Mouse (Mus musculus) G1E (cell line): ENCODE results near the gene Sox2. TPM values are rescaled to one million over a fixed set of nuclear protein-coding genes. Genes with fewer than 3 reads are reported as not detected.

ENCODE experiments used
- ATAC-seq: 2 replicates; pipeline ENCODE4 v1.8.0; 2016; ENCODE audit warnings: mild to moderate bottlenecking; ENCODE audit not compliant: insufficient number of reproducible peaks, poor library complexity, low FRiP score, severe bottlenecking; ENCODE audit errors: extremely low read depth
- DNase-seq: peaks from one replicate; pipeline ENCODE4 v3.0.0; 2012; ENCODE audit warnings: low spot score
- H3K27me3 ChIP-seq: 2 replicates; pipeline ENCODE4 v1.6.1; 2012; ENCODE audit warnings: mild to moderate bottlenecking, low read length, inconsistent platforms; ENCODE audit not compliant: insufficient read depth
- H3K36me3 ChIP-seq: replicated peaks from 2 replicates; pipeline ENCODE3; 2012; ENCODE audit warnings: mild to moderate bottlenecking, inconsistent platforms
- H3K4me1 ChIP-seq: 2 replicates; pipeline ENCODE4 v1.6.1; 2012; ENCODE audit warnings: low read depth, low read length, inconsistent platforms, mixed read lengths; ENCODE audit not compliant: insufficient read depth
- H3K4me3 ChIP-seq: 2 replicates; pipeline ENCODE4 v1.5.1; 2012; ENCODE audit warnings: low read depth, mild to moderate bottlenecking, inconsistent platforms, low read length, moderate library complexity, mixed read lengths
- H3K9me3 ChIP-seq: replicated peaks from 2 replicates; pipeline ENCODE4 v1.6.1; 2012; ENCODE audit warnings: inconsistent platforms
- CTCF ChIP-seq: IDR thresholded peaks from 2 replicates; pipeline ENCODE4 v1.5.1; 2012; ENCODE audit warnings: low read depth, low read length, inconsistent platforms, mixed read lengths
- GATA1 ChIP-seq: IDR thresholded peaks from 2 replicates; pipeline ENCODE4 v1.6.1; 2012; ENCODE audit warnings: borderline replicate concordance, low read length, inconsistent platforms, mixed read lengths
- GATA2 ChIP-seq: IDR thresholded peaks from 2 replicates; pipeline ENCODE4 v1.6.1; 2012; ENCODE audit warnings: low read depth, low read length, inconsistent platforms, borderline replicate concordance
- POLR2AphosphoS5 ChIP-seq: IDR thresholded peaks from 2 replicates; pipeline ENCODE4 v1.6.1; 2012; ENCODE audit warnings: low read depth, low read length, inconsistent platforms; ENCODE audit not compliant: insufficient replicate concordance
- TAL1 ChIP-seq: conservative IDR thresholded peaks from 2 replicates; pipeline ENCODE4 v1.6.1; 2012; ENCODE audit warnings: low read depth, low read length, inconsistent platforms, mixed read lengths
- polyA plus RNA-seq: library from polyadenylated mRNA; stranded (reverse); fragments of >175 nt; gene quantifications from 2 replicates; pipeline ENCODE4 v1.2.3, GENCODE M21; 2012
- total RNA-seq, 2 experiments: library from RNA; stranded (forward) in 1 of 2; stranded (reverse) in 1 of 2; fragments of 200-1000 nt in 1 of 2; fragments of >200 nt in 1 of 2; fragmentation: Nextera tagmentation in 1 of 2; gene quantifications; 2 replicates each; pipeline ENCODE4 v1.2.3; 2014 to 2017

The Sox2 gene
- total and polyA plus RNA-seq, 3 experiments: 0.11 TPM; not detected in 2

- no peaks in the 10 kb centered on the region for H3K4me1 ChIP-seq
- no peaks in the 10 kb centered on the region for H3K27me3 ChIP-seq
- DNase-seq (no peak), ATAC-seq (no peak)
- no peaks in the 10 kb centered on the region for H3K36me3 ChIP-seq
- TF ChIP-seq GATA1: no peak
- no peak for TF ChIP-seq TAL1
- TF ChIP-seq GATA2: no peak
- no peak for TF ChIP-seq CTCF
- no peak for TF ChIP-seq POLR2AphosphoS5
- no peak overlapping the region; the same call in 1 of the 2 replicates for H3K4me3 ChIP-seq
- peaks cover 32% of the 10 kb centered on the region for H3K9me3 ChIP-seq
Observed at GRCm38 (mm10) chr3:34648833-34649719, 1.1 kb upstream of the Sox2 start.

GRCm38 (mm10) chr3:34650621-34651361 is 586 bp downstream of the Sox2 start:
- H3K4me1 ChIP-seq: no peaks in the 10 kb centered on the region
- no peak for TF ChIP-seq POLR2AphosphoS5
- TF ChIP-seq GATA2: no peak
- no peak for TF ChIP-seq TAL1
- no peak for TF ChIP-seq GATA1
- no peak for TF ChIP-seq CTCF
- no peaks in the 10 kb centered on the region for H3K27me3 ChIP-seq
- peak overlapping the region; percentile 20; the same call in 1 of the 2 replicates for H3K4me3 ChIP-seq
- no peaks in the 10 kb centered on the region for H3K36me3 ChIP-seq
- DNase-seq (no peak), ATAC-seq (no peak)
- peaks cover 32% of the 10 kb centered on the region for H3K9me3 ChIP-seq

- H3K9me3 ChIP-seq: peaks cover 32% of the 10 kb centered on the region
- no peaks in the 10 kb centered on the region for H3K36me3 ChIP-seq
- no peak for TF ChIP-seq GATA2
- TF ChIP-seq TAL1: no peak
- ATAC-seq (no peak), DNase-seq (no peak)
- no peak overlapping the region for H3K4me3 ChIP-seq
- H3K27me3 ChIP-seq: no peaks in the 10 kb centered on the region
- no peaks in the 10 kb centered on the region for H3K4me1 ChIP-seq
Observed at GRCm38 (mm10) chr3:34651486-34652170, 1.4 kb downstream of the Sox2 start.

GRCm38 (mm10) chr3:34652616-34653015 is 2.4 kb downstream of the Sox2 start:
- ATAC-seq: no peak
- no peak for TF ChIP-seq GATA2
- TF ChIP-seq POLR2AphosphoS5: no peak
- TF ChIP-seq GATA1: no peak
- TF ChIP-seq CTCF: no peak
- no peak for DNase-seq
- H3K4me1 ChIP-seq: no peaks in the 10 kb centered on the region
- no peak overlapping the region for H3K4me3 ChIP-seq
- peaks cover 41% of the 10 kb centered on the region for H3K9me3 ChIP-seq
- H3K27me3 ChIP-seq: no peaks in the 10 kb centered on the region
- no peaks in the 10 kb centered on the region for H3K36me3 ChIP-seq

GRCm38 (mm10) chr3:34653235-34653976 is 3.2 kb downstream of the Sox2 start:
- no peak for ATAC-seq
- no peak for DNase-seq
- TF ChIP-seq TAL1: no peak
- TF ChIP-seq GATA2: no peak
- no peak for TF ChIP-seq POLR2AphosphoS5
- TF ChIP-seq CTCF: no peak
- no peak for TF ChIP-seq GATA1
- Histone ChIP-seq H3K4me1 (no peaks in the 10 kb centered on the region), H3K4me3 (no peak overlapping the region), H3K9me3 (peaks cover 46% of the 10 kb centered on the region), H3K36me3 (no peaks in the 10 kb centered on the region), H3K27me3 (no peaks in the 10 kb centered on the region)

- no peaks in the 10 kb centered on the region for H3K27me3 ChIP-seq
Observed at GRCm38 (mm10) chr3:34653977-34654500, 3.8 kb downstream of the Sox2 start.

More at GRCm38 (mm10) chr3:34653977-34654500, 3.8 kb downstream of the Sox2 start:
- Histone ChIP-seq H3K36me3 (no peaks in the 10 kb centered on the region), H3K4me3 (no peak overlapping the region), H3K4me1 (no peaks in the 10 kb centered on the region), H3K9me3 (peaks cover 44% of the 10 kb centered on the region)
- TF ChIP-seq GATA2 (no peak), CTCF (no peak), TAL1 (no peak), POLR2AphosphoS5 (no peak), GATA1 (no peak)
- DNase-seq: no peak
- no peak for ATAC-seq
